Mouse (Mus musculus) naive thymus-derived CD4-positive, alpha-beta T cell, adult 2 months (primary cell): ENCODE results near the gene Hnf1a.
"Not testable (repeated sequence)": the region's sequence is repeated elsewhere in the genome, so short reads cannot be mapped to it uniquely, and the experiment has no call there.

Source experiments
- DNase-seq: peaks from one replicate; pipeline ENCODE4 v3.0.0-alpha.2; 2011; ENCODE audit warnings: low read depth

The Hnf1a gene

DNA sequence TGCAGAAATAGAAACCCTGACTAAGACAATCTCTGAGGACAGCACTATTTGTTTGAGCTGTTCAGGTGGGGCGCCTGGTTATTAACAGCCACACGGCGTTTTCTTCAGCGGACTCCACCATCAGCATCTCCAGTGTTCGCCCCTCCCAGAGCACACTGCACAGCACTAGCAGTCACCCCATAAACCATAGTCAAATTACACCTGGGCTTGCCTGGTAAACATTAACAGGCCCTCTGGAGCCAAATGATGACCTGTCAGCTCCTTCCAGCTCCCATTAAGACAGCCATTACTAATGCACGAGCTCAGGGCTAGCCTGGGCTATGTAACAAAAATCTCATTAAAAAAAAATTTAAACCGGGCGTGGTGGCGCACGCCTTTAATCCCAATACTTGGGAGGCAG, 25.8 kb downstream of the Hnf1a start:
- DNase-seq: no peak

DNA sequence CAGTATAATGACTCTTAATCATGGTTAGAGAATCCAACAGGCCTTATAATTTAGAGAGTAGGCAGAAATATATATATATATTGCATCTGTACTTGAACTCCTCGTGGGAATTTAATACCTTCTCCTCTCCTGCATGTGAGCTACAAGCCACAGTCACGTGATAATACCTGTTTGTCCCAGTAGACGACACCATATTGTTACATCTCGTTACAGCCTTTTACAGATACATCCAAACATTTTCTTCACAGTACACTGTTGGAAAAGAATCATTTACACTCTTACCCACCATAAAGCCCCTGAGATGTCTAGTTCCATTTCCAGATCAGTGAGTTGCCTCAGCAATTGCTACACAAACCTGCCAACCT, 28.1 kb downstream of the Hnf1a start:
- DNase-seq: no peak

GRCm38 (mm10) chr5:114942074-114942765, 28.7 kb downstream of the Hnf1a start, which contains the start of gene 2210016L21Rik:
2210016L21Rik (plus strand) TSS chr5:114942158.
- peak; percentile 90 for DNase-seq

GRCm38 (mm10) chr5:114941138-114941537, 29.8 kb downstream of the Hnf1a start:
- DNase-seq: not testable (repeated sequence)

- no peak for DNase-seq
These were observed 35.1 kb downstream of the Hnf1a start for GRCm38 (mm10) chr5:114935838-114936237.

DNA sequence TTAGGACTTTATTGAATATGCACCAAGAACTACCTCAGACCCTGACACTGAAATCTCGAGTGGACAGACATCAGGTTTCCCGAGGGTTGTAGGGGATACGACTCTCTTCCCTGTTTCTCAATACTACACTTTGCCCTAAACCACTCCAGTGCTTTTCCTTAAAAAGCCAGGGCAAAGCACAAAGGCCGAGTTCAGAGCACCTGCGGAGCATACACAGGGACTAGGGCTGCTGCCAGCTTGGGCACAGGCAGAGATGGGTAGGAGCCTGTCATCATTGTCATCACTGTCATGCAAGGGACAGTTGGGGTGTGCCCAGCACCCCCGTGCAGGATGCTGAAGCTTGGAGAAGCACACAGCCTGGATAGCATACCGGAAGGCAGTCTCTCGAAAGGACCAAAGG, 37.7 kb downstream of the Hnf1a start:
- no peak for DNase-seq

DNA sequence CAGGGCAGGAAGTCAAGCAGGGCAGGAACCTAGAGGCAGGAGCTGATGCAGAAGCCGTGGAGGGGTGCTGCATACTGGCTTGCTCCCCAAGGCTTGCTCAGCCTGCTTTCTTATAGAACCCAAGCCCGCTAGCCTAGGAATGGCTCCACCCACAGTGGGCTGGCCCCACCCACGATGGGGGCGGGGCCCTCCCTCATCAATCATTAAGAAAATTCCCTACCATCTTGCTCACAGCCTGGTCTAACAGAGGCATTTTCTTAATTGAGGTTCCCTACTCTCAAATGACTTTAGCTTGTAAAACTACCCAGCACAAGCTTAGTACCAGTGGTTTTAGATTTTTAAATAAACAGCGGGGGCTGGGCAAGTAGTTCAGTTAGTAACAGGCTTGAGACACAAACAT, 39.3 kb downstream of the Hnf1a start:
- no peak for DNase-seq

DNA sequence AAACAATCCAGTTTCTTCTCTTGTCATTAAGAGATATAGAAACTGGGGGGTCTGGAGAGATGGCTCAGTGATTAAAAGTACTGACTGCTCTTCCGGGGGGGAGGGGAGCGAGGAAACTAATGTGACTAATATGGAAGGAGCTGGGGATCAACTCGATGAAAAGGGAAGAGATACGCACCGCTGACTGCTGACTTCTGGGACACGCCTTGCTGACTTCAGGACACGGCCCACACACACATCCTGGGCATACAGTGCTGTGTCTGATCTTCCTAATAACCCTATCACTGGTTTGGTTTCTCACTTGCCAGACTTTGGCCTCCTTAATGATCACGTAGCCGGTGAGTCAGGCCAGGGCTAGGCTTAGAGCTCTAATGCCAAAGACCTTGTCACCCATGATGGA, 44.1 kb downstream of the Hnf1a start:
- DNase-seq: no peak

DNA sequence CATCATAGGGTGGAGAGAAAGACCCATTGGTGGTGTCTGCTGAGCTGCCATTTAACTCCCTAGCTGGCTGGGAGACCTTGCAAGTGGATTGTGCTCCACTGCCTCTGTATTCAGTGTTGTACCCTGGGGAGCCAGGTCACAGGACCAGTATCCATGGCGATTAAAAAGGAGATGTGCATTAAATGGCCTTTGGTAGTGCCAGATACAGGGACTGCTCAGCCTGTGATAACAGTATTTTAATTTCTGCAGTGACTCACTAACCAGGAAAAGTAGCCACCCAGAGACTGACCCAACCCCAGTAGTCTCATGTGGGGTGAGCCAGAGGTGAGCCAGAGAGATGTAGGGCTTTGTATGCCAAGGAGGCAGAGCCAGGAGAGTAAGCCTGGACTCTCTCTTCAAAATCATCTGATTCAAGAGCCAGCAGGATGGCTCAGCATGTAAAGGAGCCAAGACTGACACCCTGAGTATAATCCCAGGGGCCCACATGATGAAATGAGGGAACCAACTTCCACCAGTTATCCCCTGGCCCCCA, 44.7 kb downstream of the Hnf1a start:
- DNase-seq: no peak

- DNase-seq: peak; percentile 79
These were observed 47.9 kb downstream of the Hnf1a start, which contains the start of gene Oasl1 for GRCm38 (mm10) chr5:114922998-114923473. Oasl1 (plus strand) TSS chr5:114923240.

DNA sequence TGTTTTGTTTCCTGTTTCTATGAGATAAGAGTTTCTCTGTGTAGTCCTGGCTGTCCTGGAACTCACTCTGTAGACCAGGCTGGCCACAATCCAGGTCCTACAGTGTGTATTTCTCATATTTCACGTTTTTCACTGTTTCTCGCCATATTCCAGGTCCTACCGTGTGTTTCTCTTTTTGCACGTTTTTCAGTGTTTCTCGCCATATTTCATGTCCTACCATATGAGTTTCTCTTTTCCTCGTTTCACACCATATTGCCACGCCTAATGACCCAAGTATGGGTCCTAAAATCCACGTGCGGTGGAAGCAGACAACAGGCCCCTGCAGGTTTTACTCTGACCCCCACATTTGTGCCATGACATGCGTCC, 48.5 kb downstream of the Hnf1a start:
- no peak for DNase-seq

DNA sequence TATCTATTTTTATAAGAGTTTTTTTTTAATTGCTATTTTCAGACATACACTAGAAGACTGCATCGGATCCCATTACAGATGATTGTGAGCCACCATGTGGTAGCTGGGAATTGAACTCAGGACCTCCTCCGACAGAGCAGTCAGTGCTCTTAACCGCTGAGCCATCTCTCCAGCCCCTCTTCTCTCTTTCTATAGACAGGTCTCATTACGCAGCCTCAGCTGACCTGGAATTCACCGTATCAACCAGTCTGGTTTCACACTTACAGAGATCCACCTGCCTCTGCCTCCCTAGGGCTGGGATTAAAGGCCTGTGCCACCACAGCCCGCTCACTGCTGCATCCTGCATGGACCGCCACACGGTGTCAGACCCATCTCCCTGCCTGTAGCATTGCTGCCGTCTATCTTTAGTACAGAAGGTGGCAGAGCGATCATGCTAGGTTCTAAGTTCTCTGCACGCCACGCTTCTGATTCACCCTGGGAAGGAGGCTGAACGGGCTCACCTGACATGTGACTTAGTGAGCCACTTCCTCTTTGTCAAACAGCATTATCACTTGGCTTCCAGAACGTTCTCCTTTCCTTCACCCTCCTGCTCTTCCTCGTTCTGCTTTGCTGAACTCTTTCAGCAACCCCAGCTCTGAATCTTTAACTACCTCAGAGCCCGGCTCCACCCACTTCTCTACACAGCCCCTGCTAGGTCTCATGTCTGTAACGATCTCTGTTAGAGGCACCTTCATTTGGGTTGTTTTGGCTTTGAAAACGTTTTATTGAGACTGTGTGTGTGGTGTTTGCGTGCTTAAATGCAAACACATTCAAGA, 49.1 kb downstream of the Hnf1a start:
- peak; percentile 92 for DNase-seq

- DNase-seq: not testable (repeated sequence)
These were observed 53.5 kb downstream of the Hnf1a start for GRCm38 (mm10) chr5:114917357-114917756.

- DNase-seq: no peak
These were observed 54.1 kb downstream of the Hnf1a start for GRCm38 (mm10) chr5:114916777-114917176.

DNA sequence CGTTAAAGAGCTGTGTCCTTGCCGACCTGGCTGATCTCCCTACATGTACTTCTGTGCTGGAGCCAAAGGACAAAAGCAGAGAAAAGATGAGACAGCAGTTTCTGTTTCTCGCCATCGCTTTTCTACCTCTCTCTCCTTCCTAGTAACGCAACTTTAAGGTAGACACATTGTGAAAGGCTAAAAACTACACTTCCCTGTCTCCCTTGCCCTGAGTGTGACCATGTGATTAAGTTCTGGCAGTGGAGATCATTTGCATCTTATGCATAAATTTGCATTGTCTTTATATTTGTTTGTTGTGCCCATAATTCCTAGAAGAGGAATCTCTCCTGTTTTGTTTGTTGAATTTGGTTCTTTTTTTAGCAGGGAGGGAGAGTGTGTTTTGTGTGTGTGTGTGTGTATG, 55.0 kb downstream of the Hnf1a start:
- no peak for DNase-seq

DNA sequence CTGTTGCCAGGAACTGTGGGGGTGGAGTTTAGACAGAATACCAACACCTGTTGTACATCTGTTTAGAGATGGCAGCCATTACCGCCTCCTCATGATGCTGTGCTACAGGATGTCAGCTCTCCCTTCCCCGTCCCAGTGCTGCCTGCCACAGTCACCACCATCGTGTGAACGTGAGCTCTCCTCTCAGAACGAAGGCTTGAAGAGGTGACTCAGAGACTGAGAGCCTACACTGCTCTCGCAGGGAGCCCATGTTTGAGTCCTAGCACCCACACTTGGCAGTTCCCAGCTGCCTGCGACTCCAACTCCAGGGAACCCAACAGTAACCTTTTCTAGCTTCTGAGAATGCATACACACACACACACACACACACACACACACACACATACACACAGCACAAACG, 56.0 kb downstream of the Hnf1a start:
- DNase-seq: no peak

DNA sequence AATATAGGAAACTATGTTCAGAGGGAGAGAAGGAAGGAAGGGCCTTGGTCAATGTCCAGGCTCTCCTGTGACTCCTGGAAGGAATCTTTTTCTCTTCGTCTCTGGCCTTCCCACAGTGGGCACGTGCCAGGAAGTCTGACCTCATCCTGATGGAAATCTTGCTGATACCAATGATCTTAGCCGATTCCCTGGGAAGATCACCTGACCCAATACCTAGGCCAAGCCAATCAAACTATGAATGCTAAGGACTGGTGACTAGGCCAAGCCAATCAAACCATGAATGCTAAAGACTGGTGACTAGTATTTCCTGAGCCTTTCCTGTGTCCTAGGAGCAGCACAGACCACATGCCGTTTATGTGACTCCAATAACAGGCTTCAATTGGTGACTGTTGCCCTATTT, 57.2 kb downstream of the Hnf1a start:
- DNase-seq: no peak

DNA sequence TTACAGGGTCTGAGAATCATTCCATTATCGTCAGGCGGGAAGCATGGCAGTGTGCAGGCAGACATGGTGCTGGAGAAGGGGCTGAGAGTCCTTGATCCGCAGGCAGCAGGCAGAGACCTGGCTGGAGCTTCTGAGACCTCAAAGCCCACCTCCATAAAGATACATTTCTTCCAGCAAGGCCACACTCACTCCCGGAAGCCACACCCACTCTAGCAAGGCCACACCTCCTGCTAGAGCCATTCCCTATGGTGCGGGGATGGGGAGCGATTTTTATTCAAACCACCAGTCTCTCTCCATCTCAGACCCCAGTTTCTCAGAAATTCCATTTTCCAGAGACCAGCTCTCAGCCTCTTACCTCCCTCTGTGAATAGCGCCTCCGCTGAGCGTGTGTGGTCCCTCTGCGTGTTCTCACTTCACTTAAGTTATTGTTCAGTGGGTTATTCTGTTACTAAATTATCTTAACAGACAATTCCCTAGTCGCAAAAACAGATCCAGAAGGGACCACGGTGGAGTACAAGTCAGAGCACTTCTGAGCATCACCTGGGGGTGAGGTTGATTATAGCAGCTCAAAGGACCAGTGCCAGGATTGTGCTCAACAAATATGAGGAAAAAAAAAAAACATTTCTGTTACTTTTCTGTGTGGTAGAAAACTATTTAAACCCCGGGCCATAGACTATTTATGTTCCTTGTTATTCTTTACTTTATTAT, 62.1 kb downstream of the Hnf1a start:
- DNase-seq: no peak

DNA sequence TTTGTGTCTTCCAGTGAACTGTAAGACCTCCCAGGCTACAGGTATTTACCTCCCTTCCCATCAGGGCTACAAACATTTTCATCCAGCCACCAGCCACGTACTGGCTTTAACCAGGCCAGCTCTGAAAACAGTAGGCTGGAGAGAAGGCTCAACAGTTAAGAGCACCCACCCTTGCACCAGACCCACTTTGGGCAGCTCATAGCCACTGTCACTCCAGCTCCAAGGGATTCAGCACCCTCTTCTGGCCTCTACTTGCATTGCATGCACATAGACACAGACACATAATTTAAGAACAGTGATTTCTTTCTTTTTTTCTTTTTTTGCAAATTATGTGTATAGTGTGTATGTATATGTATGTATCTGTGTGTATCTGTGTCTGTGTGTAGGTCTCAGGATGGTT, 68.5 kb downstream of the Hnf1a start:
- DNase-seq: peak; percentile 79
